Mouse (Mus musculus): Measurements from ENCODE around the gene Nrip2. TPM values are rescaled to one million over a fixed set of nuclear protein-coding genes. Genes with fewer than 3 reads are reported as not detected.
A peak's percentile ranks its signal among the peaks of the same experiment; 100 is the strongest.

Gene Nrip2
- polyA plus RNA-seq, 1 experiment from 2014 or later, result 5.3 TPM

GRCm38 (mm10) chr6:128438871-128439341, 39.8 kb downstream of the Nrip2 start:
- ATAC-seq, result peak; percentile 51
- Histone ChIP-seq H3K4me2 (ENCODE audit: low read depth, low read length) (peak overlapping the region; percentile 79), H3K27ac (ENCODE audit: low read length) (peak overlapping the region; percentile 42), H3K36me3 (ENCODE audit: control insufficient read depth, insufficient read depth, low read length) (peaks cover 19% of the 10 kb centered on the region), H3K27me3 (replicated peaks; ENCODE audit: control insufficient read depth, insufficient read depth, low read length) (no peaks in the 10 kb centered on the region), H3K4me3 (ENCODE audit: low read length) (peak overlapping the region; percentile 99), H3K9ac (ENCODE audit: low read depth, low read length) (peak overlapping the region; percentile 99), H3K9me3 (ENCODE audit: control insufficient read depth, low read length) (no peaks in the 10 kb centered on the region), H3K4me1 (ENCODE audit: control insufficient read depth, insufficient read depth, low read length) (peaks cover 17% of the 10 kb centered on the region)
- 19% methylated on average over 18 of the region's 18 CpGs for WGBS

DNA sequence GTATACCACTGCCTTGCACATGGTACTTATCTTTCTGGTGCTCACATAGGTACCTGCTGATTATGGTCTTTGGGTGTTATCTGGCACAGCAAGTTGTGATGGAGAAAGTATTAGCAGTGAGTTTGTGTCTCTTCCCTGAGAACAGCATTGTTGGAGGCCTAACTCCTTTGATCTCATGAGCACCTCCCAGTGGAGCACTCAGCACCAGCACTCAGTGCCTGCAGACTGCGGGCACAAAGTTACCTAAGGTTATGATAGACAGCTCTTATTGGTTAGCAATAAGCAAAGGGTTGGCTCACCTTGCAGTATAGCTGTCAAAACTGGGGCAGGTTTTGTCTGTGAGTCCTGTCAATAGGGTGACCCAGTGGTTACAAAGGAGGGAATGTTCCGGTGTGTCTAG, 41.1 kb downstream of the Nrip2 start:
- no peaks in the 10 kb centered on the region for H3K27me3 ChIP-seq (replicated peaks; ENCODE audit: control insufficient read depth, insufficient read depth, low read length)
- peaks cover 10% of the 10 kb centered on the region for H3K36me3 ChIP-seq (ENCODE audit: control insufficient read depth, insufficient read depth, low read length)
- no peak overlapping the region for H3K27ac ChIP-seq (ENCODE audit: low read length)
- ATAC-seq, result no peak
- no peak overlapping the region for H3K9ac ChIP-seq (ENCODE audit: low read depth, low read length)
- peaks cover 17% of the 10 kb centered on the region for H3K4me1 ChIP-seq (ENCODE audit: control insufficient read depth, insufficient read depth, low read length)
- no peak overlapping the region for H3K4me3 ChIP-seq (ENCODE audit: low read length)
- no peak overlapping the region for H3K4me2 ChIP-seq (ENCODE audit: low read depth, low read length)
- no peaks in the 10 kb centered on the region for H3K9me3 ChIP-seq (ENCODE audit: control insufficient read depth, low read length)
- 95% methylated on average over 2 of the region's 2 CpGs for WGBS

DNA sequence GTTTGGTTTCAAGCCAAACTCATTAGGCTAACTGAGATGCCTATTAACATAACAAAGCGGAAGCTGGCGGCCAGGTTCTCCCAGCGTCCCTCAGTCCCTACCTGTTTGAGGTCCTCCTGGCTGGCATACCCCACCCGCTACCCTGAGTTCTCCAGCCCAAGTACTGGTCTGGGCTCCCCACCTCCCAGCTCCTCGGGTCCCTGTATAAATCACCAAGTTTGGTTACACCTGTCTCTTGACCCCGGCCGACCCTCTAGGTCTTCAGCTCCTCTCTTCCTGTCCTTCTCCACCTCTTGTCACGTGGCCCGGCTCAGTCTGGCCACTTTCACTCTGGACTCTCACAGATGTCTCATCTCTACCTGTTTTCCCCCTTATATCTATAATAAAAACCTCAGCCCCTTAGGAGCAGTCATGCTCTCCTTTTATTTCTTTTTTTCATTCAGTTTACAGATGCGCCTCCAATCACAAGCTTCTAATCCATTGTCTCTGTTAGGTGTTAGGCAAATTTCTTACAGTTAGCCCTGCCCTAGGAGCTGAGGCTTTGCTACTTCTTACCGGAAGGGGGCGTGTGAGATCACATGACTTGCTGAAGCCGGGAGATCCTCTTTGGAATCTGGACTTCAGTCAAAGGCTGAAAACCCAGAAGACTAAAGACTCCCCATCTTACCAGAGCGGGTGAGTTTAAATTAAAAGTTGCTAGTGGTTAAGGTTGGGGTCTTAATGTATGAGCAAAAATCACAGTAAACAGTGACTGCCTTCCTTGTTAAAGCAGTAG, 46.9 kb downstream of the Nrip2 start:
- ATAC-seq, result peak; percentile 83
- peak overlapping the region; percentile 0; the same call in 1 of the 2 replicates for H3K4me3 ChIP-seq (ENCODE audit: low read length)

GRCm38 (mm10) chr6:128447063-128447462, 48.0 kb downstream of the Nrip2 start:
- Histone ChIP-seq H3K27me3 (replicated peaks; ENCODE audit: control insufficient read depth, insufficient read depth, low read length) (no peaks in the 10 kb centered on the region), H3K4me3 (ENCODE audit: low read length) (no peak overlapping the region), H3K4me2 (ENCODE audit: low read depth, low read length) (no peak overlapping the region), H3K9ac (ENCODE audit: low read depth, low read length) (no peak overlapping the region), H3K9me3 (ENCODE audit: control insufficient read depth, low read length) (no peaks in the 10 kb centered on the region), H3K4me1 (ENCODE audit: control insufficient read depth, insufficient read depth, low read length) (no peaks in the 10 kb centered on the region), H3K27ac (ENCODE audit: low read length) (no peak overlapping the region), H3K36me3 (ENCODE audit: control insufficient read depth, insufficient read depth, low read length) (no peaks in the 10 kb centered on the region)
- 95% methylated on average over 5 of the region's 5 CpGs for WGBS
- no peak for ATAC-seq

More for the DNA sequence above, 46.9 kb downstream of the Nrip2 start:
- Histone ChIP-seq H3K9ac (ENCODE audit: low read depth, low read length) (peak overlapping the region; percentile 25; the same call in 1 of the 2 replicates), H3K4me2 (ENCODE audit: low read depth, low read length) (peak overlapping the region; percentile 21; the same call in 1 of the 2 replicates), H3K27ac (ENCODE audit: low read length) (no peak overlapping the region), H3K36me3 (ENCODE audit: control insufficient read depth, insufficient read depth, low read length) (no peaks in the 10 kb centered on the region), H3K4me1 (ENCODE audit: control insufficient read depth, insufficient read depth, low read length) (no peaks in the 10 kb centered on the region), H3K9me3 (ENCODE audit: control insufficient read depth, low read length) (no peaks in the 10 kb centered on the region), H3K27me3 (replicated peaks; ENCODE audit: control insufficient read depth, insufficient read depth, low read length) (no peaks in the 10 kb centered on the region)
- 15% methylated on average over 14 of the region's 14 CpGs for WGBS

GRCm38 (mm10) chr6:128455835-128456605, 56.9 kb downstream of the Nrip2 start:
- Histone ChIP-seq H3K27ac (ENCODE audit: low read length) (no peak overlapping the region), H3K36me3 (ENCODE audit: control insufficient read depth, insufficient read depth, low read length) (no peaks in the 10 kb centered on the region), H3K4me1 (ENCODE audit: control insufficient read depth, insufficient read depth, low read length) (no peaks in the 10 kb centered on the region; the same call in 1 of the 2 replicates), H3K4me2 (ENCODE audit: low read depth, low read length) (no peak overlapping the region), H3K9me3 (ENCODE audit: control insufficient read depth, low read length) (no peaks in the 10 kb centered on the region), H3K9ac (ENCODE audit: low read depth, low read length) (no peak overlapping the region), H3K27me3 (replicated peaks; ENCODE audit: control insufficient read depth, insufficient read depth, low read length) (no peaks in the 10 kb centered on the region), H3K4me3 (ENCODE audit: low read length) (no peak overlapping the region)
- WGBS, result 71% methylated on average over 12 of the region's 12 CpGs
- no peak for ATAC-seq

DNA sequence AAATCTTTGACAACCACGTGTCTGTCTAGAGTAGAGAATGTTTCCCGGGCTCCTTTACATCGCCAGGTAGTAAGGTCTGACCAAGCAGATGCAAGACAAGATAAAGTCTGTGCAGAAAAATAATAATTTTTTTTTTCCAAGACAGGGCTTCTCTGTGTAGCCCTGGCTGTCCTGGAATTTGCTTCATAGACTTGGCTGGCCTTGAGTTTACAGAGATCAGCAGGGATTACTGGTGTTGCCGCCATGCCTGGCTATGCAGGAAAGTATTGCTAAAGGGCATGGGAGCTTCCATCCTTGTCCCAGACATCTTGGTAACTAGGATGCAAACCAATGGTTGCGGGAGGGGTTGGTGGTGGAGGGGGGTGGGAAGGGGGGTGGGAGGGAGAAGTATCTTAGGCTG, 58.1 kb downstream of the Nrip2 start:
- ATAC-seq, result no peak
- Histone ChIP-seq H3K4me1 (ENCODE audit: control insufficient read depth, insufficient read depth, low read length) (no peaks in the 10 kb centered on the region; the same call in 1 of the 2 replicates), H3K9me3 (ENCODE audit: control insufficient read depth, low read length) (no peaks in the 10 kb centered on the region), H3K27me3 (replicated peaks; ENCODE audit: control insufficient read depth, insufficient read depth, low read length) (no peaks in the 10 kb centered on the region), H3K4me3 (ENCODE audit: low read length) (no peak overlapping the region), H3K4me2 (ENCODE audit: low read depth, low read length) (no peak overlapping the region), H3K27ac (ENCODE audit: low read length) (no peak overlapping the region), H3K9ac (ENCODE audit: low read depth, low read length) (no peak overlapping the region), H3K36me3 (ENCODE audit: control insufficient read depth, insufficient read depth, low read length) (no peaks in the 10 kb centered on the region)
- 76% methylated on average over 5 of the region's 5 CpGs for WGBS

DNA sequence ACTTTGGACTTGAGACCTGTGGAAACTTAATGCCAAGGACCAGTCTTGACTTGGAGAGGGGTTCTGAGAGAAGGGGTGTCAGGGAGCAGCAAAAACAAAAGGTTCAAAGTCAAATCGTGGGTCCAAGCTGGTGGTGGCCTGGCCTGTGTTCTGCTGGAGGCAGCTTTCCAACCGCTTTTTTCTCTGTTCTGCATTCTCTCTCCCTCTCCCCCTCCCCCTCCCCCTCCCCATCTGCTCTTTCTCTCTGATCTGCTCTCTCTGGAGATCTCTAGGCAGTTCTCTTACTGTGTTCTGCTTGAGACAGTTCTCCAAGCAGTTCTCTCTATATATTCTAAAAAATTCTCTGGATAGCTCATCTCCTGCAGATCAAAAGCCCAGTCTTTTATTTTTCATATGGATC, 61.2 kb downstream of the Nrip2 start:
- H3K4me3 ChIP-seq (ENCODE audit: low read length), result no peak overlapping the region
- H3K4me1 ChIP-seq (ENCODE audit: control insufficient read depth, insufficient read depth, low read length), result no peaks in the 10 kb centered on the region; the same call in 1 of the 2 replicates
- H3K27ac ChIP-seq (ENCODE audit: low read length), result no peak overlapping the region
- no peak overlapping the region for H3K4me2 ChIP-seq (ENCODE audit: low read depth, low read length)
- no peaks in the 10 kb centered on the region for H3K27me3 ChIP-seq (replicated peaks; ENCODE audit: control insufficient read depth, insufficient read depth, low read length)
- WGBS, result 35% methylated on average over 2 of the region's 2 CpGs
- H3K36me3 ChIP-seq (ENCODE audit: control insufficient read depth, insufficient read depth, low read length), result no peaks in the 10 kb centered on the region
- no peaks in the 10 kb centered on the region for H3K9me3 ChIP-seq (ENCODE audit: control insufficient read depth, low read length)
- no peak for ATAC-seq
- H3K9ac ChIP-seq (ENCODE audit: low read depth, low read length), result no peak overlapping the region

GRCm38 (mm10) chr6:128460729-128461503, 61.8 kb downstream of the Nrip2 start:
- Histone ChIP-seq H3K4me3 (ENCODE audit: low read length) (no peak overlapping the region), H3K27ac (ENCODE audit: low read length) (no peak overlapping the region), H3K27me3 (replicated peaks; ENCODE audit: control insufficient read depth, insufficient read depth, low read length) (no peaks in the 10 kb centered on the region), H3K9me3 (ENCODE audit: control insufficient read depth, low read length) (no peaks in the 10 kb centered on the region), H3K36me3 (ENCODE audit: control insufficient read depth, insufficient read depth, low read length) (no peaks in the 10 kb centered on the region), H3K9ac (ENCODE audit: low read depth, low read length) (no peak overlapping the region), H3K4me2 (ENCODE audit: low read depth, low read length) (no peak overlapping the region), H3K4me1 (ENCODE audit: control insufficient read depth, insufficient read depth, low read length) (no peaks in the 10 kb centered on the region; the same call in 1 of the 2 replicates)
- no peak for ATAC-seq
- WGBS, result 76% methylated on average over 14 of the region's 14 CpGs

DNA sequence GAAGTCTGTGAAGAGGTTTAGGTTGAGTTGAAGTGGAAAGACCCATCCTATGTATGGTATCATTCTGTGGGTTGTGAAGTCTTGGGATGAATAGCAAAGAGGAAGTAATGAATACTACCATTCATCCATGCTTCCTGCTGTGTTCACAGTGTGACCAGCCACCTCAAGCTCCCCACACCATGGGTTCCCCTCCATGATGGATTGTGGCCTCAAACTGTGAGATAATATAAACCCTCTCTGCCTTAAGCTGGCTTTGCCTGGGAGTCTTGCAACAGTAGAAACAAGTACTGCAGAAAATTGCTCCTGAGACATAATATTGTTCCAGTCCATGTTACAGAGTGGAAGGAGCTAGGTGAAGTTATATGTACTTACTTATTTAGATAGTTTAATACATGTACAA, 62.5 kb downstream of the Nrip2 start:
- no peaks in the 10 kb centered on the region for H3K9me3 ChIP-seq (ENCODE audit: control insufficient read depth, low read length)
- H3K4me2 ChIP-seq (ENCODE audit: low read depth, low read length), result no peak overlapping the region
- no peak overlapping the region for H3K27ac ChIP-seq (ENCODE audit: low read length)
- no peaks in the 10 kb centered on the region for H3K36me3 ChIP-seq (ENCODE audit: control insufficient read depth, insufficient read depth, low read length)
- no peaks in the 10 kb centered on the region; the same call in 1 of the 2 replicates for H3K4me1 ChIP-seq (ENCODE audit: control insufficient read depth, insufficient read depth, low read length)
- H3K4me3 ChIP-seq (ENCODE audit: low read length), result no peak overlapping the region
- ATAC-seq, result no peak
- no peaks in the 10 kb centered on the region for H3K27me3 ChIP-seq (replicated peaks; ENCODE audit: control insufficient read depth, insufficient read depth, low read length)
- no peak overlapping the region for H3K9ac ChIP-seq (ENCODE audit: low read depth, low read length)
